Mouse (Mus musculus) ES-Bruce4 (cell line): ENCODE results near the gene Slc30a7.

Experiments
- CTCF ChIP-seq: IDR thresholded peaks from one replicate; pipeline ENCODE4 v1.8.1; 2011; ENCODE audit warnings: low read depth, low read length
- POLR2A ChIP-seq: IDR thresholded peaks from one replicate; pipeline ENCODE4 v1.8.1; 2011; ENCODE audit warnings: low read length; ENCODE audit not compliant: insufficient read depth

DNA sequence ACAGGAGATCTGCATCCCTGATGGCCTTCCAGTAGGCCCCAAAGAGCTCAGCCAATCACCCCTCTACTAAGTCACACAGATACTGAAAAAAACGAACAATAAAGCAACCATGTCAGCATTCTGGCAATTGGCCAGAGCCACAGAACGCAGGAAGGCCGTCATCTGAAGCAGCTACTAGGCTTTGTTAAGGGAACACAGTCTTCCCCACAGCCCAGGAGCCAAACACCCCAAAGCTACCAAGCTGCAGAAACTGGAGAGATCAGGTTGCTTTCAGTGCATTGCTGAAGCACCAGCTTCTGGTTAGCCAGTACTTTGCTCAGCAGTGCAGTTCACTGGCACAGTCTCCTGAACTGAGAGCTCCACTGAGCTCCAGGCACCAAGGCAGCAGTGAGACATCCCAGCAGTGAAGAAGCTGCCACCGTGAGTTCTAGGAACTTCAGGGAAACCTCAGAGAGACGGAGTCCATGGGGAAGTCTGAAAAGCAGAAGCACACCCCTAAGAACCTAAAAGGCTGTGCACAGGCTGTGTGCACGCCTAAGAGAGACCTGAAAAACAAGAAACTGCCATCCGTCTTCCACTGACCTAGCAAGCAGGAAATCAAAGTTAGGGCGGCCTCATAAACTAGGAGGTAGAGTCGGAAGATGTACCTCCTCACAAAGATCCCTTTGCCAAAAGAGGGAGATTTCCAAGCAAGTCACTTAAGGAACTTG, 21.9 kb downstream of the Slc30a7 start:
- TF ChIP-seq POLR2A = no peak
- TF ChIP-seq CTCF = no peak
